In genomic region chr11:104571373-104571772, GRCm38 (mm10) we compare ENCODE assay signal across 8 mouse cellular contexts. TPM values are rescaled to one million over a fixed set of nuclear protein-coding genes. Genes with fewer than 3 reads are reported as not detected.
DNase-seq lines count a peak whose midpoint lies in the region; ATAC-seq and TF ChIP-seq lines count a peak whose summit lies in the region.
"Not testable (repeated sequence)": the region's sequence is repeated elsewhere in the genome, so short reads cannot be mapped to it uniquely, and the experiment has no call there.

No protein-coding gene starts in this region.

- not testable (repeated sequence) for H3K9me3 ChIP-seq in ES-E14 (ENCODE audit: control insufficient read depth, insufficient read depth, low read depth, low read length); forebrain, embryonic 15.5 days; kidney, postnatal 0 days (replicated peaks; ENCODE audit: low read length); liver, embryonic 12.5 days (replicated peaks); midbrain, embryonic 12.5 days

- in situ Hi-C loops in ES-E14 (cut with MboI; ENCODE audit: low sequenced_read_pairs in 2 of 2, unreplicated experiment in 2 of 2), result not testable (repeated sequence)

- not testable (repeated sequence) for TF ChIP-seq CTCF in kidney, postnatal 0 days (IDR thresholded peaks at IDR 0.05; ENCODE audit: low read depth)

- H3K9ac ChIP-seq in ES-E14 (ENCODE audit: insufficient read depth, low read depth, low read length, poor library complexity, severe bottlenecking), result peak overlapping the region; percentile 41
- peak overlapping the region; percentile 35; the same call in 1 of the 2 replicates for H3K9ac ChIP-seq in forebrain, embryonic 15.5 days (replicated peaks)
- H3K9ac ChIP-seq in kidney, postnatal 0 days (ENCODE audit: low read depth, low read length), result peak overlapping the region; percentile 35; the same call in 1 of the 2 replicates
- peak overlapping the region; percentile 47; the same call in 1 of the 2 replicates for H3K9ac ChIP-seq in liver, embryonic 12.5 days
- peak overlapping the region; percentile 49 for H3K9ac ChIP-seq in midbrain, embryonic 12.5 days (replicated peaks)

- not testable (repeated sequence) for H3K4me1 ChIP-seq in ES-E14 (ENCODE audit: control insufficient read depth in 2 of 2, insufficient read depth in 2 of 2, low read length in 2 of 2, poor library complexity in 1 of 2); forebrain, embryonic 15.5 days; kidney, postnatal 0 days (replicated peaks; ENCODE audit: insufficient read depth, low read length); midbrain, embryonic 12.5 days
- peaks cover 23% of the 10 kb centered on the region for H3K4me1 ChIP-seq in liver, embryonic 12.5 days

- peak overlapping the region; percentile 41 to 56; a peak in 3 of 4 replicates for H3K4me3 ChIP-seq in ES-E14 (ENCODE audit: insufficient read depth in 1 of 2, low read depth in 1 of 2, low read length in 2 of 2, poor library complexity in 1 of 2, severe bottlenecking in 1 of 2)
- peak overlapping the region; percentile 35 for H3K4me3 ChIP-seq in forebrain, embryonic 15.5 days
- H3K4me3 ChIP-seq in kidney, postnatal 0 days (replicated peaks; ENCODE audit: low read depth, low read length), result peak overlapping the region; percentile 24
- H3K4me3 ChIP-seq in liver, embryonic 12.5 days, result peak overlapping the region; percentile 54
- peak overlapping the region; percentile 36 for H3K4me3 ChIP-seq in midbrain, embryonic 12.5 days

- H3K36me3 ChIP-seq in ES-E14 (ENCODE audit: control insufficient read depth, insufficient read depth, low read length, poor library complexity, severe bottlenecking); forebrain, embryonic 15.5 days; kidney, postnatal 0 days (ENCODE audit: insufficient read depth, low read length); liver, embryonic 12.5 days; midbrain, embryonic 12.5 days: not testable (repeated sequence)

- under 1% methylated on average over 28 of the region's 28 CpGs for WGBS in forebrain, embryonic 15.5 days
- WGBS in kidney, postnatal 0 days, result under 1% methylated on average over 28 of the region's 28 CpGs
- WGBS in liver, embryonic 12.5 days (ENCODE audit: insufficient replicate concordance), result 4% methylated on average over 28 of the region's 28 CpGs
- WGBS in midbrain, embryonic 12.5 days, result 2% methylated on average over 28 of the region's 28 CpGs

- DNase-seq in ES-E14 (ENCODE audit: low read depth, low spot score); kidney, postnatal 0 days (ENCODE audit: low spot score): not testable (repeated sequence)
- DNase-seq in cerebellum, postnatal 25 days, result peak; percentile 50 to 63
- DNase-seq in heart, postnatal 10 days, result peak; percentile 44 to 51
- peak; percentile 58 for DNase-seq in right cerebral cortex, postnatal 25 days

- H3K27me3 ChIP-seq in forebrain, embryonic 15.5 days; kidney, postnatal 0 days (ENCODE audit: insufficient read depth, low read length); midbrain, embryonic 12.5 days: not testable (repeated sequence)
- H3K27me3 ChIP-seq in liver, embryonic 12.5 days (replicated peaks), result peaks cover 21% of the 10 kb centered on the region

- ATAC-seq in forebrain, embryonic 15.5 days (replicated peaks); kidney, postnatal 0 days (replicated peaks; ENCODE audit: low FRiP score, low read depth); midbrain, embryonic 12.5 days (ENCODE audit: low FRiP score, low read depth): not testable (repeated sequence)
- ATAC-seq in liver, embryonic 12.5 days, result peak; percentile 79

- not testable (repeated sequence) for H3K27ac ChIP-seq in ES-E14 (ENCODE audit: insufficient read depth, low read depth, low read length, poor library complexity, severe bottlenecking); forebrain, embryonic 15.5 days (replicated peaks); kidney, postnatal 0 days; liver, embryonic 12.5 days; midbrain, embryonic 12.5 days (replicated peaks)

- intact Hi-C loops in heart, postnatal 10 days (cut with DNase I), result not testable (repeated sequence)

- peak overlapping the region; percentile 52 for H3K4me2 ChIP-seq in forebrain, embryonic 15.5 days (replicated peaks)
- peak overlapping the region; percentile 66 for H3K4me2 ChIP-seq in kidney, postnatal 0 days (ENCODE audit: low read length)
- H3K4me2 ChIP-seq in liver, embryonic 12.5 days, result peak overlapping the region; percentile 81
- peak overlapping the region; percentile 60 for H3K4me2 ChIP-seq in midbrain, embryonic 12.5 days (replicated peaks)

TF ChIP-seq in ES-E14, 5 proteins besides CTCF, POLR2A, EP300 and RAD21:
- TF ChIP-seq MAFK (IDR thresholded peaks at IDR 0.05; ENCODE audit: insufficient read depth, low read depth, low read length), result peak; percentile 76

RNA-seq across cellular contexts. Expression of gene Myl4, which starts 20.9 kb away (rescaled TPM):
- 5.8 and 9.1 TPM in 2 replicates for total RNA-seq in ES-E14 (2012; rRNA removed)
- 2.1 and 2.9 TPM in 2 replicates for polyA plus RNA-seq in forebrain, embryonic 15.5 days (2015; fragmentation: Nextera tagmentation; extraction: Ambion mirVana)
- total RNA-seq in heart, postnatal 10 days (2021), result 100 to 1,000 TPM; 257 to 700 TPM
- polyA plus RNA-seq in kidney, postnatal 0 days (2015; fragmentation: Nextera tagmentation; extraction: Ambion mirVana), result 2.5 and 2.6 TPM in 2 replicates
- polyA plus RNA-seq in liver, embryonic 12.5 days (2016; fragmentation: Nextera tagmentation; extraction: Ambion mirVana), result 1.5 and 3.5 TPM in 2 replicates
- polyA plus RNA-seq in midbrain, embryonic 12.5 days (2016; fragmentation: Nextera tagmentation; extraction: Ambion mirVana), result 2.1 and 2.4 TPM in 2 replicates

RNA-seq across cellular contexts. Expression of gene Cdc27, which starts 21.0 kb away (rescaled TPM):
- total RNA-seq in ES-E14 (2012; rRNA removed), result 28.9 and 45.9 TPM in 2 replicates
- polyA plus RNA-seq in forebrain, embryonic 15.5 days (2015; fragmentation: Nextera tagmentation; extraction: Ambion mirVana), result 37.6 and 38.8 TPM in 2 replicates
- total RNA-seq in heart, postnatal 10 days (2021), result 10 to 100 TPM; 32.4 to 40.6 TPM
- polyA plus RNA-seq in kidney, postnatal 0 days (2015; fragmentation: Nextera tagmentation; extraction: Ambion mirVana), result 24.1 and 27.8 TPM in 2 replicates
- polyA plus RNA-seq in liver, embryonic 12.5 days (2016; fragmentation: Nextera tagmentation; extraction: Ambion mirVana), result 32.2 and 33.1 TPM in 2 replicates
- polyA plus RNA-seq in midbrain, embryonic 12.5 days (2016; fragmentation: Nextera tagmentation; extraction: Ambion mirVana), result 52.1 and 53.5 TPM in 2 replicates

RNA-seq across cellular contexts. Expression of gene Itgb3, which starts 36.4 kb away (rescaled TPM):
- total RNA-seq in ES-E14 (2012; rRNA removed), result 4.9 and 7.7 TPM in 2 replicates
- polyA plus RNA-seq in forebrain, embryonic 15.5 days (2015; fragmentation: Nextera tagmentation; extraction: Ambion mirVana), result 0.60 and 0.61 TPM in 2 replicates
- 1 to 10 TPM; 5.8 to 7.3 TPM for total RNA-seq in heart, postnatal 10 days (2021)
- polyA plus RNA-seq in kidney, postnatal 0 days (2015; fragmentation: Nextera tagmentation; extraction: Ambion mirVana), result 0.95 and 1.2 TPM in 2 replicates
- polyA plus RNA-seq in liver, embryonic 12.5 days (2016; fragmentation: Nextera tagmentation; extraction: Ambion mirVana), result 33.1 and 36.4 TPM in 2 replicates
- 2.2 and 2.8 TPM in 2 replicates for polyA plus RNA-seq in midbrain, embryonic 12.5 days (2016; fragmentation: Nextera tagmentation; extraction: Ambion mirVana)
